Mouse (Mus musculus): Measurements from ENCODE around the gene Susd3. TPM values are rescaled to one million over a fixed set of nuclear protein-coding genes. Genes with fewer than 3 reads are reported as not detected.

Susd3 gene
- total RNA-seq, 2 experiments from 2014 or later: 0.33 to 0.49 TPM

GRCm38 (mm10) chr13:49189970-49190870, 58.3 kb downstream of the Susd3 start:
- intact Hi-C loops (cut with DNase I): no loop called here
- peak; percentile 52 to 56 for DNase-seq

- DNase-seq: no peak
These were observed 59.5 kb downstream of the Susd3 start for GRCm38 (mm10) chr13:49188966-49189360.

GRCm38 (mm10) chr13:49188219-49188965, 60.1 kb downstream of the Susd3 start:
- intact Hi-C loops (cut with DNase I): no loop called here
- DNase-seq: no peak

More at GRCm38 (mm10) chr13:49188966-49189360, 59.5 kb downstream of the Susd3 start:
- intact Hi-C loops (cut with DNase I): no loop called here

DNA sequence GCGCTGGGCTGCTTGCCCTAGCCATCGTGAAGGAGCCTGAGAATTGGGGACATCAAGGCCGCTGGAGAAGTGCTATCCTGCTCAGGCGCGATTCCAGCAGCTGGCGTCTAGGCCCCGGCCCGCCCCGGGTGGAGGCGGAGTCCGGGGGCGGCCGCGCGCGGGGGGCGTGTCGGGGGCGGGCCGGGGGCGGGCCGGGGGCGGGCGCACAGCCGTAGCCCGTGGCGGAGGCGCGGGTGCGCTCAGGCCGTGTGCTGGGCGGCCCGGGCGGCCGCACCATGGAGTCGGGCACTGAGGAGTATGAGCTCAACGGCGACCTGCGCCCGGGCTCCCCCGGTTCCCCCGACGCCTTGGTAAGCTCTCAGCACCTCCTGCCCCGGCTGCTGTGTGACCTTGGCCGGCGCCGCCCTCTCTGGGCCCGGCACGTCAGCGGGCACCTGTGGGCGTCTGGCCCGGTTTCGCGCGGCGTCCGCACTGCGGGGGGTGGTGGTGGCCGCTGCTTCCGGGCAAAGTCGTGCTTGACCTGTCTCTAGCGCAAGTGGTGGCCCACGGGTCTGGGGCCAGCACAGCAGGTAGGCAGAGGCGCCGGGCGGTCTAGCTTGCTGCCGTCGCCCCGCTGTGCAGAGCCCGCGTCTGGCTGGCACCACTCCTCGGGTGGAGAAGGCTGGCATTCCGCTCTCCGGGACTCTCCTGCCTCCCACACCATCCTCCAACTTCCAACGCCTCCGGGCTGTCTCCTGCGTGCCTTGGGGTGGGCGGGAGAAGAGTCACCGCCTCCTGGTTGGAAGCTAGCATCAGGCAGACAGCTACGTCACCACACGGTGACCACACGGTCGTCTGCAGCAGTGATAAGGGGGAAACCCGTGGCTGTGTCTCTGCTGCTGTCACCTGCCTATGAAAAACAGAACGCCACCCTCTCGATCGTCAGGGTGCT, 61.0 kb downstream of the Susd3 start, which contains the start of gene Ninj1:
TSS of gene Ninj1 (plus strand) at position 198 of the 931 bp plus-strand sequence.
- peak; percentile 91 to 92 for DNase-seq
- intact Hi-C loops (cut with DNase I): no loop called here

DNA sequence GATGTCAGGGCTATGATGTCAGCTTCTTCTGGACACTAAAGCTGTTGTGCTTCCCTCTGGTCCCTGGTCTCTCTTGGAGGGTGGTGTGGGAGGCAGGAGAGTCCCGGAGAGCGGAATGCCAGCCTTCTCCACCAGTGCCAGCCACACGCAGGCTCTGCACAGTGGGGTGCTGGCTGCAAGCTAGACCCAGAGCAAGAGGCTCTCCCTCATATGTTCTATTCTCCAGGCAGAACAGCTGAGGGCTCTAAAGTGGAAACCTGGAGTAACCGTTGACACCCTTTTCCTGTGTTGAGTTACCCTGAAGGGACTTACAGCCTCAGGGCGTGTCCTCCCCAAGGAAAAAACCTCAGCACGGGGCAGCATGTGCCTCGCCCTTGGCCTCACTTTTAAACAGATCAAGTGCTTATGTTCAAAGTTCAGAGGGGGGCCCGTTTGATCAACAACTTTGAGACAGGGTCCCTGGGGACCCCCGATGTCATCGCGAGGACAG, 61.7 kb downstream of the Susd3 start:
- intact Hi-C loops (cut with DNase I): no loop called here
- no peak for DNase-seq

DNA sequence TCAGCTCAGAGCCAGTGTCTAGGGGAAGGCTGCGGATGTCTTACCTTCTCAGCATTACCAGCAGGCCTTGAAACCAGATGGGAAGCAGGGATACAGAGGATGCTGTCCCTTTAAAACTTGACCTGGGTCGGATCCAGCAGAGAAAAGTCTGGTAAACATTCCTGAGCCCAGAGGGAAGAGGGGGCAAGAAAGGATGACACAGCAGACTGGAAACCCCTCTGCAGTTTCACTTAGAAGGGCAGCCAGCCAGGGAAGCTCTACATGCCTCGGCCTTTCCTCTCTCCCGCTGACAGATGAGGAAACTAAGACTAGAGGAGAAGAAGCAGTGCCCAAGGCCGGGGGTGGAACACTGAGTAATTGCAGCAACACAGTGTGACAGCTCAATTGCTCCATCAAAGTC, 64.9 kb downstream of the Susd3 start:
- intact Hi-C loops (cut with DNase I): no loop called here
- no peak for DNase-seq

GRCm38 (mm10) chr13:49183161-49183560, 65.3 kb downstream of the Susd3 start:
- DNase-seq: no peak
- intact Hi-C loops (cut with DNase I): no loop called here

DNA sequence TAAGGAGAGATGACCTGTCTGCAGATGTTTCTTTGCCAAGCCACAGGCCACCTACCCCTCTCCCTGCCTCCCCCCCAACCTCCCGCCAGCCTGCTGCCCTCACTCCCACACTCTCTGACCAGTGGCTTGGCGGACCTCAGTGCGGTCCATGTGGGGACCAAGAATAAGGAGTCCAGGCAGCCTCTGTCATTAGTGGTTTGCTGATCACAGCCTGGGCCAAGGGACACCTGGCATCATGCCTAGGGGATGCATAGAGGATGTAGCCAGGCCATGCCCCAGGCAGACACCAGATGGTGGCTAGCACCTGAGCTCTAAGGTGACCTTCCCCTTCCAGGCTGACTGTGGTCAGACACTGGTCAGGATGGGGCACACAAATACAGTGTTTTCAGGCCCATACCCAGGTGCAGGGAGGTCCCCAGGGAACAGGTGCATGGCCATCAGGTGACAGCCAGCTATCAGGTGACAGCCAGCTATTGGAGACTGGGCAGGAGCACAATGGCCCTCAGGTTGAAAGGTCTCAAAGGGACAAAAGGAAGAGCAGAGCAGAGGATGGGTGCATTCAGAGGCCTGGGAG, 67.0 kb downstream of the Susd3 start:
- DNase-seq: no peak

GRCm38 (mm10) chr13:49180691-49181090, 67.8 kb downstream of the Susd3 start:
- intact Hi-C loops (cut with DNase I): no loop called here
- no peak for DNase-seq

More for the DNA sequence above, 67.0 kb downstream of the Susd3 start:
- intact Hi-C loops (cut with DNase I): no loop called here

Other genes starting within 250 kb of the Susd3 start
- gene Wnk2, start 100.7 kb downstream of the Susd3 start, total RNA-seq (2021): 10 to 100 TPM; 40.3 to 60.0 TPM
- 100 to 1,000 TPM in 1 of 2 experiments, 10 to 100 TPM in 1; 99.0 to 112 TPM for gene Ninj1, start 61.2 kb downstream of the Susd3 start, total RNA-seq (2021)
- 100 to 1,000 TPM; 131 to 138 TPM for gene Card19, start 32.7 kb downstream of the Susd3 start, total RNA-seq (2021)
- gene Fgd3, start 71.6 kb upstream of the Susd3 start, total RNA-seq (2021): 1 to 10 TPM in 1 of 2 experiments, under 1 TPM in 1; 0.79 to 1.5 TPM
- gene Bicd2, start 92.9 kb upstream of the Susd3 start, total RNA-seq (2021): 10 to 100 TPM; 72.1 to 77.7 TPM
- gene Ippk, start 172.5 kb upstream of the Susd3 start, total RNA-seq (2021): 1 to 10 TPM; 7.1 to 7.4 TPM
- 1 to 10 TPM; 1.2 to 1.4 TPM for gene Tes3-ps, start 244.6 kb upstream of the Susd3 start, total RNA-seq (2021)